Mouse (Mus musculus) spleen, adult 2 months (tissue): Measurements from ENCODE around the gene Cyp4f18.

Source experiments
- CTCF ChIP-seq: fragments of 200-500 bp; IDR thresholded peaks from 2 replicates; pipeline ENCODE4 v1.5.1; 2011; ENCODE audit warnings: mild to moderate bottlenecking, inconsistent platforms; ENCODE audit not compliant: insufficient read depth, insufficient read length, insufficient replicate concordance; ENCODE audit errors: extremely low read depth
- POLR2A ChIP-seq: fragments of 200-500 bp; IDR thresholded peaks from 2 replicates; pipeline ENCODE4 v1.6.1; 2011; ENCODE audit warnings: low read depth, low read length, inconsistent platforms

GRCm38 (mm10) chr8:71940293-71941208 is 68.9 kb downstream of the Cyp4f18 start:
- TF ChIP-seq CTCF (no peak), POLR2A (no peak)
